ENCODE assay signal across 8 mouse cellular contexts in the genomic region with DNA sequence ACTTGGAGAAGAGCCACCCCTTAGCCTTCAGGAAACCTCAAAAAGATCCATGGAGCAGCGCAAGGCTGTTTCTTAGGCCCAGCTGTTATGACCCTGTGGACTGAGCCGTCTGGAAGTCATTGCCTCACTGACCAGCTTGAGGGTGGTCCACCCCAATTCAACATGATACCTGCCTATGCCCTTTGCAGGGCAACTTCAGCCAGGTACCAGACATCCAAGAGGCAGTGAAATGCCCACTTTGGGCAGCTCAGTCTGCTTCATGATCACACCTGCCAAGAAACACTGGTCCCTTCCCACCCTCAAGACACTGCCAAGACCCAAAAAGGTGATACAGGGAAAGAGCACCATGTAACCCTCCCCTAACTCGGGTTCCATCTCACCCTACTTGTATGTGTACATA. TPM values are rescaled to one million over a fixed set of nuclear protein-coding genes. Genes with fewer than 3 reads are reported as not detected.
DNase-seq lines count a peak whose midpoint lies in the region; ATAC-seq and TF ChIP-seq lines count a peak whose summit lies in the region.

No protein-coding gene starts in this region.

- no peaks in the 10 kb centered on the region for H3K4me1 ChIP-seq in heart, embryonic 11.5 days (ENCODE audit: control insufficient read depth, insufficient read depth, low read length)
- H3K4me1 ChIP-seq in ES-E14 (ENCODE audit: control insufficient read depth in 2 of 2, insufficient read depth in 2 of 2, low read length in 2 of 2, poor library complexity in 1 of 2) = peaks cover 0 to 7% of the 10 kb centered on the region in 2 experiments; a peak in 1 of 4 replicates
- H3K4me1 ChIP-seq in hindbrain, embryonic 11.5 days (replicated peaks; ENCODE audit: control insufficient read depth, insufficient read depth, low read length) = peaks cover 10% of the 10 kb centered on the region; the same call in 1 of the 2 replicates
- H3K4me1 ChIP-seq in liver, postnatal 0 days (ENCODE audit: insufficient read depth) = peaks cover 14% of the 10 kb centered on the region; the same call in 1 of the 2 replicates

- H3K27me3 ChIP-seq in heart, embryonic 11.5 days (ENCODE audit: control insufficient read depth, insufficient read depth, low read length) = no peaks in the 10 kb centered on the region
- no peaks in the 10 kb centered on the region for H3K27me3 ChIP-seq in hindbrain, embryonic 11.5 days (ENCODE audit: control insufficient read depth, insufficient read depth, low read length)
- peaks cover 32% of the 10 kb centered on the region for H3K27me3 ChIP-seq in liver, postnatal 0 days (ENCODE audit: insufficient read depth, low read length)

- in situ Hi-C loops in ES-E14 (cut with MboI; ENCODE audit: low sequenced_read_pairs in 2 of 2, unreplicated experiment in 2 of 2) = no loop called here

- TF ChIP-seq EP300 in liver, postnatal 0 days (IDR thresholded peaks at IDR 0.05; ENCODE audit: low read depth) = no peak

- no peak for TF ChIP-seq CTCF in liver, postnatal 0 days (IDR thresholded peaks at IDR 0.05; ENCODE audit: low read depth)

- no peak for ATAC-seq in heart, embryonic 11.5 days (replicated peaks; ENCODE audit: insufficient number of reproducible peaks, low FRiP score, low TSS enrichment)
- ATAC-seq in hindbrain, embryonic 11.5 days (ENCODE audit: low FRiP score) = no peak
- no peak for ATAC-seq in liver, postnatal 0 days
- ATAC-seq in cerebellum, adult (ENCODE audit: insufficient number of reproducible peaks, low FRiP score, low TSS enrichment) = no peak

- H3K27ac ChIP-seq in heart, embryonic 11.5 days (ENCODE audit: low read depth, low read length) = no peak overlapping the region
- peak overlapping the region; percentile 29; the same call in 1 of the 2 replicates for H3K27ac ChIP-seq in ES-E14 (ENCODE audit: insufficient read depth, low read depth, low read length, poor library complexity, severe bottlenecking)
- peak overlapping the region; percentile 89; the same call in 1 of the 2 replicates for H3K27ac ChIP-seq in hindbrain, embryonic 11.5 days (ENCODE audit: low read depth, low read length)
- H3K27ac ChIP-seq in liver, postnatal 0 days (ENCODE audit: low read depth) = no peak overlapping the region

- H3K9me3 ChIP-seq in heart, embryonic 11.5 days (replicated peaks; ENCODE audit: control insufficient read depth, low read length) = no peaks in the 10 kb centered on the region
- no peaks in the 10 kb centered on the region for H3K9me3 ChIP-seq in ES-E14 (ENCODE audit: control insufficient read depth, insufficient read depth, low read depth, low read length)
- no peaks in the 10 kb centered on the region for H3K9me3 ChIP-seq in hindbrain, embryonic 11.5 days (ENCODE audit: control insufficient read depth, low read length)
- no peaks in the 10 kb centered on the region for H3K9me3 ChIP-seq in liver, postnatal 0 days (ENCODE audit: low read length)

- peak overlapping the region; percentile 87 for H3K4me2 ChIP-seq in heart, embryonic 11.5 days
- H3K4me2 ChIP-seq in hindbrain, embryonic 11.5 days (replicated peaks; ENCODE audit: low read depth, low read length) = peak overlapping the region; percentile 84
- H3K4me2 ChIP-seq in liver, postnatal 0 days (ENCODE audit: low read depth, low read length) = no peak overlapping the region

- no peak for DNase-seq in heart, postnatal 4 days
- DNase-seq in ES-E14 (ENCODE audit: low read depth, low spot score) = no peak
- peak; percentile 22 for DNase-seq in hindbrain, embryonic 11.5 days (ENCODE audit: low spot score)
- DNase-seq in liver, postnatal 0 days = no peak
- no peak for DNase-seq in c-Kit-positive CD71-positive TER-119-positive erythroid progenitor cells, embryonic 14.5 days (ENCODE audit: low spot score)
- no peak for DNase-seq in urinary bladder, postnatal 10 days (ENCODE audit: low spot score)

- WGBS in heart, embryonic 11.5 days (ENCODE audit: insufficient replicate concordance) = 79% methylated on average over 3 of the region's 3 CpGs
- WGBS in hindbrain, embryonic 11.5 days = 75% methylated on average over 3 of the region's 3 CpGs
- 70% methylated on average over 3 of the region's 3 CpGs for WGBS in liver, postnatal 0 days (ENCODE audit: insufficient replicate concordance)

- peaks cover 5% of the 10 kb centered on the region for H3K36me3 ChIP-seq in heart, embryonic 11.5 days (ENCODE audit: control insufficient read depth, insufficient read depth, low read length)
- H3K36me3 ChIP-seq in ES-E14 (ENCODE audit: control insufficient read depth, insufficient read depth, low read length, poor library complexity, severe bottlenecking) = peaks cover 5% of the 10 kb centered on the region; the same call in 1 of the 2 replicates
- H3K36me3 ChIP-seq in hindbrain, embryonic 11.5 days (ENCODE audit: control insufficient read depth, insufficient read depth, low read length) = no peaks in the 10 kb centered on the region
- H3K36me3 ChIP-seq in liver, postnatal 0 days (replicated peaks; ENCODE audit: insufficient read depth, low read length) = no peaks in the 10 kb centered on the region

- H3K4me3 ChIP-seq in heart, embryonic 11.5 days (ENCODE audit: low read depth, low read length) = peak overlapping the region; percentile 88; the same call in 1 of the 2 replicates
- peak overlapping the region in 1 of 2 experiments; percentile 93; a peak in 1 of 4 replicates for H3K4me3 ChIP-seq in ES-E14 (ENCODE audit: insufficient read depth in 1 of 2, low read depth in 1 of 2, low read length in 2 of 2, poor library complexity in 1 of 2, severe bottlenecking in 1 of 2)
- H3K4me3 ChIP-seq in hindbrain, embryonic 11.5 days (ENCODE audit: low read depth, low read length) = peak overlapping the region; percentile 97
- H3K4me3 ChIP-seq in liver, postnatal 0 days (ENCODE audit: low read depth, low read length) = 0 out of 2 replicates have a peak overlapping the region, but pooled peaks have one; percentile 60

- H3K9ac ChIP-seq in heart, embryonic 11.5 days (ENCODE audit: low read depth, low read length) = no peak overlapping the region
- no peak overlapping the region for H3K9ac ChIP-seq in ES-E14 (ENCODE audit: insufficient read depth, low read depth, low read length, poor library complexity, severe bottlenecking)
- H3K9ac ChIP-seq in hindbrain, embryonic 11.5 days (ENCODE audit: low read depth, low read length) = peak overlapping the region; percentile 16; the same call in 1 of the 2 replicates
- no peak overlapping the region for H3K9ac ChIP-seq in liver, postnatal 0 days (replicated peaks)

TF ChIP-seq in ES-E14, 5 proteins besides CTCF, POLR2A, EP300 and RAD21:
- TF ChIP-seq ZNF384 (IDR thresholded peaks at IDR 0.05; ENCODE audit: low read depth, low read length) = no peak
- TF ChIP-seq ZC3H11A (IDR thresholded peaks at IDR 0.05; ENCODE audit: borderline replicate concordance, low read depth, low read length) = no peak
- TF ChIP-seq MAFK (IDR thresholded peaks at IDR 0.05; ENCODE audit: insufficient read depth, low read depth, low read length) = no peak
- TF ChIP-seq HCFC1 (IDR thresholded peaks at IDR 0.05; ENCODE audit: borderline replicate concordance, insufficient read depth, low read length) = no peak
- no peak for TF ChIP-seq CHD2 (IDR thresholded peaks at IDR 0.05; ENCODE audit: low read depth, low read length)

RNA-seq across cellular contexts. Expression of gene H1fx, which starts 1.7 kb away (rescaled TPM):
- polyA plus RNA-seq in heart, embryonic 11.5 days (2014; fragmentation: Nextera tagmentation; extraction: Ambion mirVana) = 20.4 and 22.7 TPM in 2 replicates
- total RNA-seq in heart, postnatal 4 days (2021) = 10 to 100 TPM; 36.2 to 37.3 TPM
- total RNA-seq in ES-E14 (2012; rRNA removed) = 13.6 and 14.0 TPM in 2 replicates
- 41.3 and 74.2 TPM in 2 replicates for polyA plus RNA-seq in hindbrain, embryonic 11.5 days (2014; fragmentation: Nextera tagmentation; extraction: Ambion mirVana)
- 2.0 and 2.5 TPM in 2 replicates for polyA plus RNA-seq in liver, postnatal 0 days (2015; fragmentation: Nextera tagmentation; extraction: Ambion mirVana)

Comparison
In these comparisons a context has a peak if more than half of its experiments do, and no peak if none do; other contexts are left out.
1. H3K27ac ChIP-seq: peak in ES-E14 (single experiment) and hindbrain, embryonic 11.5 days (single experiment); none in heart, embryonic 11.5 days (single experiment) and liver, postnatal 0 days (single experiment).